Mouse (Mus musculus) spleen, embryonic (tissue): ENCODE measurements around the gene Cmtm8.

Source experiments
- CTCF ChIA-PET: fragments of 350-600 bp; sonication (Branson Sonifier 250); formaldehyde crosslinking; loops from one replicate; lab custom pipeline; 2022; lab: Charles Lee

Gene Cmtm8

DNA sequence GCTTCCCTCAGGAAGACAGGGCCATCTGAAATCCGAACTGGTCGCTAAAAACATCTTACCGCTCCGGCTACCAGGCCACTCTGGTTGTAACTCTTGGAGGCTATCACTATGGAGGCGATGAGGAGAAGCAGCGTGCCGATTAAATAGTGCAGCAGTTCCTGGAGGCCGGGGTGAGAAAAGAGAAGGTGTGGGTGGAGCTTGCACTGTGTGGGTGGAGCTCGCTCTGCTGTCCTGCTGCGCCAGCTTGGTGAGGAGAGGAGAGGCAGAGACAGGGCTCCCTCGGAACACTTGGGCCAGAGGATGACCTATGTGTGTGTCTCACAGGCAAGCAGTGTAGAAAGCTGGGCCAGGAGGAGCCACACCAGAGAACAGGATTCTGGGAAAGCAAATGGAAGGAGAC lies 82.1 kb downstream of the Cmtm8 start:
- CTCF ChIA-PET: interaction anchor here (0.6 to 1.5 kb wide), 2 partner anchors 8 to 169 kb away, joined by 7 read pairs; no protein-coding TSS in a partner anchor

GRCm38 (mm10) chr9:114760353-114760752 lies 83.6 kb downstream of the Cmtm8 start:
- CTCF ChIA-PET: no interaction called here

GRCm38 (mm10) chr9:114759886-114760285 lies 84.1 kb downstream of the Cmtm8 start:
- CTCF ChIA-PET: interaction anchor here (0.6 kb wide), 1 partner anchor 32 kb away, joined by 3 read pairs; no protein-coding TSS in a partner anchor

GRCm38 (mm10) chr9:114758801-114759200 lies 85.2 kb downstream of the Cmtm8 start:
- CTCF ChIA-PET: no interaction called here

GRCm38 (mm10) chr9:114758272-114758671 lies 85.7 kb downstream of the Cmtm8 start:
- CTCF ChIA-PET: interaction anchor here (0.7 kb wide), 1 partner anchor 64 kb away, joined by 4 read pairs; no protein-coding TSS in a partner anchor

- CTCF ChIA-PET: interaction anchor here (0.7 to 1.9 kb wide), 9 partner anchors 9 to 1802 kb away, joined by 4 to 11 read pairs (median 5); no protein-coding TSS in a partner anchor
Measured at GRCm38 (mm10) chr9:114752863-114753484, 91.0 kb downstream of the Cmtm8 start.

GRCm38 (mm10) chr9:114752311-114752710 lies 91.6 kb downstream of the Cmtm8 start:
- CTCF ChIA-PET: interaction anchor here (1.0 to 1.9 kb wide), 4 partner anchors 8 to 161 kb away, joined by 4 to 7 read pairs (median 5); no protein-coding TSS in a partner anchor

DNA sequence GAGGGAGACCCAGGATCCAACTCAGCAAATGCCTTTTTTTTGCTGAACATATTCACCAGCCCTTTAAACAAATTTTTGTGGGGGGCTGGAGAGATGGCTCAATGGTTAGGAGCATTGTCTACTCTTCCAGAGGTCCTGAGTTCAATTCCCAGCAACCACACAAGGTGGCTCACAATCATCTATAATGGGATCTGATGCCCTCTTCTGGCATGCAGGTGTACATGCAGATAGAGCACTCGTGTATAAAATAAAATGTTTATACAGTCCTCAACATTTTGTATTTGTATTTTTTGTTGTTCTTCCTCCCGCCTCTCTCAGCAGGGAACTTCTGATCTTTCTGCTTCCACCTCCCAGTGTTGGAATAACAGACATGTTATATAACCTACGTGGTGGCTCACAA lies 92.4 kb downstream of the Cmtm8 start:
- CTCF ChIA-PET: interaction anchor here (0.7 kb wide), 1 partner anchor 1396 kb away, joined by 3 read pairs; no protein-coding TSS in a partner anchor

GRCm38 (mm10) chr9:114747466-114747865 lies 96.5 kb downstream of the Cmtm8 start:
- CTCF ChIA-PET: no interaction called here

GRCm38 (mm10) chr9:114747012-114747411 lies 96.9 kb downstream of the Cmtm8 start:
- CTCF ChIA-PET: no interaction called here

DNA sequence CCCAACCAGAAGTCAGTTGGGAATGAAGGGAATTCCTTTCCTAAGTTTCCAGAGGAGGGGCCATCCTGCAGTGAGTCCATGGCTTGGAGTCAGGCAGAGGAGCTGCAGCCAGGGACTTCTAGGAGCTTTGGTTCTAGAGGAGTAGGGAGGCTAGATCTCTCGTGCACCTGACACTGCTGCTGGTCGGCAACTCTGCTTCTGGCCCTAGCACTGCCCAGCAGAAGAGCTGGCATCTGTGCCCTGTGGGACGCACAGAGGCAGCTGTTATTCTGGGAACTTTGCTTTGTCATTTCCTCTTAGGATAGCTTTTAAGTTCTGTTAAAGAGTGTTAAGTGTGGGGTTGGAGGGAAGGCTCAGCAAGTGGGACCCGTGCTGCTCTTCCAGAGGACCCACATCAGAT lies 98.3 kb downstream of the Cmtm8 start:
- CTCF ChIA-PET: interaction anchor here (0.5 kb wide), 1 partner anchor 23 kb away, joined by 4 read pairs; no protein-coding TSS in a partner anchor

DNA sequence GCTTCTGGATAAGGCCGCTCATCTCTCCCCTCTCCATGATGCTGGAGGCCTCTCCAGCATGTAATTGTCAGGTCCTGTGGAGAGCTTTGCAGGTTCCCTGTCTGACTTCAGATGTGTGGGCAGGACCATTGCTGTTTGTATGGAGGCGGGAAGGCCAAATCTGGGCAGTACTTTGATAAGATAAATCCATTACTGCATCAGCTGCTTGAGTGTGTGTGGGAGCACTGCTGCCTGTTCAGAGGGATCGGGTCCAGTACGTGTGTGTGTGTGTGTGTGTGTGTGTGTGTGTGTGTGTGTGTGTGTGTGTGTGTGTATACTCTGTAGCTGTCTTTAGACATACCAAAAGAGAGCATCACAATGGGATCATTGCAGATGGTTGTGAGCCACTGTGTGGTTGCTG lies 98.8 kb downstream of the Cmtm8 start:
- CTCF ChIA-PET: interaction anchor here (0.5 to 0.6 kb wide), 2 partner anchors 22 to 189 kb away, joined by 3 to 4 read pairs; partner anchors contain the start of gene Gpd1l

- CTCF ChIA-PET: no interaction called here
Measured at GRCm38 (mm10) chr9:114742731-114743130, 101.2 kb downstream of the Cmtm8 start.

DNA sequence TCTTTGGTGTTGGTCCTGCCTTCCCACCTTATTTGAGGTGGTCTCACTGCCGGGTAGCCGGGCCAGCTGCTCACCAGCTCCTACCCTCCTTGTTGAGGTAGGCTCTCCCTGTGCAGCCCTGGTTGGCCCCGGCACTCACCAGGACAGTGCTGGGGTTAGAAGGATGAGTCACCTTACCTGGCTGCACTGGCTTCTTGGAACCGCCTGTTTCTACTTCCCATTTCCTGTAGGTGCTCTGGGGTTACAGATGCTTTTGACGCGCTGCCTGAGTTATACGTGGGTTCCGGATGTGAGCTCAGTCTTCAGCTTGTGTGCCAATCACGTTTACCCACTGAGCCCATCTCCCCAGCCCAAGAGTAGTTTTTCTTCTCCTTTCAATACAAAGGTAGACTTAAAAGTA lies 103.6 kb downstream of the Cmtm8 start:
- CTCF ChIA-PET: interaction anchor here (1.1 kb wide), 1 partner anchor 13 kb away, joined by 5 read pairs; no protein-coding TSS in a partner anchor
